Mouse (Mus musculus): ENCODE measurements around the gene Olfr1510. TPM values are rescaled to one million over a fixed set of nuclear protein-coding genes. Genes with fewer than 3 reads are reported as not detected.
A peak's percentile ranks its signal among the peaks of the same experiment; 100 is the strongest.
"Not testable (repeated sequence)": the region's sequence is repeated elsewhere in the genome, so short reads cannot be mapped to it uniquely, and the experiment has no call there.

The Olfr1510 gene
- total and polyA plus RNA-seq, 3 experiments: not detected

- no peak within 1 kb of the TSS for H3K9ac ChIP-seq (ENCODE audit: control insufficient read depth, low read depth, low read length, poor library complexity, severe bottlenecking)
- H3K27me3 ChIP-seq (ENCODE audit: control insufficient read depth in 1 of 2, insufficient read depth in 2 of 2, low read length in 2 of 2): no peaks in the 10 kb centered on the region; a peak in 2 of 4 replicates
- no peak within 1 kb of the TSS for H3K4me3 ChIP-seq (ENCODE audit: control insufficient read depth in 1 of 2, insufficient read depth in 1 of 2, low read depth in 2 of 2, low read length in 2 of 2)
- no peaks in the 10 kb centered on the region for H3K4me1 ChIP-seq (ENCODE audit: control insufficient read depth in 1 of 2, insufficient read depth in 2 of 2, low read length in 2 of 2)
- H3K79me2 ChIP-seq (ENCODE audit: control insufficient read depth, insufficient read depth, low read length, poor library complexity): no peaks in the 10 kb centered on the region
- no peak for TF ChIP-seq ELF1 (IDR thresholded peaks at IDR 0.05; ENCODE audit: low read depth, low read length)
- no peak for TF ChIP-seq SMC3 (IDR thresholded peaks at IDR 0.05; ENCODE audit: low read depth, low read length)
- no peak for TF ChIP-seq BHLHE40 (IDR thresholded peaks at IDR 0.05; ENCODE audit: borderline replicate concordance, low read depth, low read length)
- no peak for TF ChIP-seq E2F4 (IDR thresholded peaks at IDR 0.05; ENCODE audit: borderline replicate concordance, low read depth, low read length)
- no peak for TF ChIP-seq UBTF (IDR thresholded peaks at IDR 0.05; ENCODE audit: borderline replicate concordance, insufficient read depth, low read depth, low read length)
- no peak for TF ChIP-seq USF1 (IDR thresholded peaks at IDR 0.05; ENCODE audit: low read depth, low read length)
- no peaks in the 10 kb centered on the region; a peak in 1 of 4 replicates for H3K36me3 ChIP-seq (ENCODE audit: control insufficient read depth in 1 of 2, insufficient read depth in 2 of 2, low read length in 2 of 2)
- H3K9me3 ChIP-seq (replicated peaks; ENCODE audit: insufficient read depth, low read length): no peaks in the 10 kb centered on the region
- no peak within 1 kb of the TSS for H3K27ac ChIP-seq (ENCODE audit: control insufficient read depth, low read depth, low read length)
- DNase-seq (ENCODE audit: low read depth, low spot score): no peak
These were observed 28.5 kb upstream of the Olfr1510 start, which contains the start of gene Olfr1509 for GRCm38 (mm10) chr14:52442690-52443089. Gene Olfr1509 (plus strand): TSS chr14:52442990.

- no peaks in the 10 kb centered on the region for H3K4me1 ChIP-seq (ENCODE audit: control insufficient read depth in 1 of 2, insufficient read depth in 2 of 2, low read length in 2 of 2)
These were observed 13.5 kb upstream of the Olfr1510 start for GRCm38 (mm10) chr14:52427686-52428085.

GRCm38 (mm10) chr14:52410142-52410919 lies 3.8 kb downstream of the Olfr1510 start:
- not testable (repeated sequence) for H3K79me2 ChIP-seq (ENCODE audit: control insufficient read depth, insufficient read depth, low read length, poor library complexity); H3K4me1 ChIP-seq (ENCODE audit: control insufficient read depth in 1 of 2, insufficient read depth in 2 of 2, low read length in 2 of 2); H3K9me3 ChIP-seq (replicated peaks; ENCODE audit: insufficient read depth, low read length); H3K36me3 ChIP-seq (ENCODE audit: control insufficient read depth in 1 of 2, insufficient read depth in 2 of 2, low read length in 2 of 2); H3K27ac ChIP-seq (ENCODE audit: control insufficient read depth, low read depth, low read length); H3K4me3 ChIP-seq (ENCODE audit: control insufficient read depth in 1 of 2, insufficient read depth in 1 of 2, low read depth in 2 of 2, low read length in 2 of 2); H3K27me3 ChIP-seq (ENCODE audit: control insufficient read depth in 1 of 2, insufficient read depth in 2 of 2, low read length in 2 of 2); H3K9ac ChIP-seq (ENCODE audit: control insufficient read depth, low read depth, low read length, poor library complexity, severe bottlenecking)
- peak; percentile 8 for DNase-seq (ENCODE audit: low read depth, low spot score)

More at GRCm38 (mm10) chr14:52427686-52428085, 13.5 kb upstream of the Olfr1510 start:
- TF ChIP-seq ELF1 (IDR thresholded peaks at IDR 0.05; ENCODE audit: low read depth, low read length) (no peak), TAL1 (IDR thresholded peaks at IDR 0.05; ENCODE audit: low read length) (no peak), NELFE (IDR thresholded peaks at IDR 0.05; ENCODE audit: low read depth, low read length) (no peak), RAD21 (IDR thresholded peaks at IDR 0.05; ENCODE audit: low read depth, low read length) (no peak), TBP (IDR thresholded peaks at IDR 0.05; ENCODE audit: low read depth, low read length) (no peak), ETS1 (IDR thresholded peaks at IDR 0.05; ENCODE audit: low read depth, low read length) (no peak), MAX (IDR thresholded peaks at IDR 0.05; ENCODE audit: low read length) (no peak), SIN3A (IDR thresholded peaks at IDR 0.05; ENCODE audit: low read length) (no peak), MYC (IDR thresholded peaks at IDR 0.05; ENCODE audit: low read depth, low read length) (no peak), GATA1 (IDR thresholded peaks at IDR 0.05; ENCODE audit: low read depth, low read length) (no peak), USF2 (IDR thresholded peaks at IDR 0.05; ENCODE audit: borderline replicate concordance in 1 of 2, insufficient read depth in 1 of 2, low read depth in 1 of 2, low read length in 2 of 2) (no peak), JUND (IDR thresholded peaks at IDR 0.05; ENCODE audit: low read depth, low read length) (no peak), TCF12 (IDR thresholded peaks at IDR 0.05; ENCODE audit: low read depth, low read length) (no peak), POLR2A (IDR thresholded peaks at IDR 0.05; ENCODE audit: control insufficient read depth in 1 of 2, insufficient read depth in 1 of 2, low read depth in 1 of 2, low read length in 2 of 2, poor library complexity in 1 of 2) (no peak), CTCF (IDR thresholded peaks at IDR 0.05 in 2 of 3, conservative IDR thresholded peaks at IDR 0.05 in 1 of 3; ENCODE audit: control insufficient read depth in 1 of 3, insufficient read depth in 1 of 3, low read depth in 2 of 3, low read length in 3 of 3, poor library complexity in 1 of 3, severe bottlenecking in 1 of 3) (no peak), MEF2A (IDR thresholded peaks at IDR 0.05; ENCODE audit: extremely low read depth, insufficient replicate concordance, low read depth, low read length, poor library complexity, severe bottlenecking) (no peak), ZC3H11A (IDR thresholded peaks at IDR 0.05; ENCODE audit: low read depth, low read length) (no peak)
- Histone ChIP-seq H3K36me3 (ENCODE audit: control insufficient read depth in 1 of 2, insufficient read depth in 2 of 2, low read length in 2 of 2) (no peaks in the 10 kb centered on the region), H3K9ac (ENCODE audit: control insufficient read depth, low read depth, low read length, poor library complexity, severe bottlenecking) (no peak overlapping the region), H3K27ac (ENCODE audit: control insufficient read depth, low read depth, low read length) (no peak overlapping the region), H3K79me2 (ENCODE audit: control insufficient read depth, insufficient read depth, low read length, poor library complexity) (no peaks in the 10 kb centered on the region), H3K27me3 (ENCODE audit: control insufficient read depth in 1 of 2, insufficient read depth in 2 of 2, low read length in 2 of 2) (peaks cover 0 to 2% of the 10 kb centered on the region in 2 experiments; a peak in 1 of 4 replicates), H3K4me3 (ENCODE audit: control insufficient read depth in 1 of 2, insufficient read depth in 1 of 2, low read depth in 2 of 2, low read length in 2 of 2) (no peak overlapping the region), H3K9me3 (replicated peaks; ENCODE audit: insufficient read depth, low read length) (no peaks in the 10 kb centered on the region)
- no peak for DNase-seq (ENCODE audit: low read depth, low spot score)

All from MEL (cell line).